8 mouse cellular contexts compared by ENCODE assay signal in the genomic region with DNA sequence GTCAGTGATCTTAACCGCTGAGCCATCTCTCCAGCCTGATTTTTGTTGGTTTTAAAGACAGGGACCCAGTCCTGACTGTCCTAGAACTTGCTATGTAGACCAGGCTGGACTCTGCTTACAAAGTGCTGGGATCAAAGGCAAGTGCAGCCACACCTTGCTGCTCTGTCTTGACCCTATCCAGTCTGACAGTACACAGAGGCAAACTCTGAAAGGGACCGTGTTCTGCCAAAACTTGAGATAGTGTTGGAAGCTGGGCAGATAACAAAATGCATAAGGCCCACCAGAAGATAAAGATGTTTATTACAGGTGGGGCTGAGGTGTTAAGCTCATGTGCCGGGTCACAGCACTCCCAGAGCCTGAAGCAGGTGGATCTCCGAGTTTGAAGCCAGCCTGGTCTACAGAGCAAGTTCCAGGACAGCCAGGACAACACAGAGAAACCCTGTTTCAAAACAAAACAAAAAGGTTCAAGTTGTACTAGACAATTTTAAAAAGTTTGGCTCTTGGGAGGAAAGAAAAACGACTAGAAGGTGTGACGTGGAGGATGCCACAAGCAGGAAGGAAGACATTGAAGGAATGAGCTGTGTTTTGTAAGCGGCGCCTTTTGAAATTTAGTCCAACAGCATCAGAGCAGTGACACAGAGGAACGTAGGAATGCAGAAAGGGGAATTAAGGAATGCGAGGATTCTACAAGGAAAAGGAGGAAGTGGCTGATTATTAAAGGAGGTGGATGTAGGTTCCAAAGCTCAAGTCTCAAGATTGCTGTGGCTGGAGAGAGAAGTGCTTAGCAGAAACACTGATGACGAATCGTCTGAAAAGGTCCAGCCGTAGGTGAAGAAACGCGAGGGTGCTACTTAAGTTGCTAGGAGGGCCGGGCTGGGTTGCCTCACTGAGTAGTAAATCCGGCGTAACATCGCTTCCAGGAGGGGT. TPM values are rescaled to one million over a fixed set of nuclear protein-coding genes. Genes with fewer than 3 reads are reported as not detected.
DNase-seq lines count a peak whose midpoint lies in the region; ATAC-seq lines count a peak whose summit lies in the region.

No protein-coding gene starts in this region.

- 0 out of 2 replicates have a peak, but pooled peaks have one; percentile 14 for ATAC-seq in kidney, embryonic 14.5 days (ENCODE audit: low FRiP score, low TSS enrichment)
- ATAC-seq in hindbrain, embryonic 16.5 days = 0 out of 2 replicates have a peak, but pooled peaks have one; percentile 1
- ATAC-seq in midbrain, embryonic 14.5 days (ENCODE audit: low FRiP score, low TSS enrichment) = no peak

- H3K9ac ChIP-seq in kidney, embryonic 14.5 days (ENCODE audit: low read depth, low read length) = peak overlapping the region; percentile 67
- peak overlapping the region; percentile 67 for H3K9ac ChIP-seq in hindbrain, embryonic 16.5 days (ENCODE audit: low read depth, low read length)
- H3K9ac ChIP-seq in midbrain, embryonic 14.5 days (replicated peaks; ENCODE audit: low read length) = peak overlapping the region; percentile 39; the same call in 1 of the 2 replicates

- intact Hi-C loops in gastrocnemius, postnatal 14 days (cut with DNase I; ENCODE audit: low total_unique reads) = no loop called here

- peak overlapping the region; percentile 33; the same call in 1 of the 2 replicates for H3K27ac ChIP-seq in kidney, embryonic 14.5 days (ENCODE audit: low read depth, low read length)
- no peak overlapping the region; the same call in 1 of the 2 replicates for H3K27ac ChIP-seq in hindbrain, embryonic 16.5 days (ENCODE audit: low read depth, low read length)
- peak overlapping the region; percentile 14; the same call in 1 of the 2 replicates for H3K27ac ChIP-seq in midbrain, embryonic 14.5 days (replicated peaks; ENCODE audit: low read depth, low read length)

- peak overlapping the region; percentile 66 for H3K4me2 ChIP-seq in kidney, embryonic 14.5 days (replicated peaks; ENCODE audit: low read depth, low read length)
- H3K4me2 ChIP-seq in hindbrain, embryonic 16.5 days (ENCODE audit: low read length) = peak overlapping the region; percentile 93
- peak overlapping the region; percentile 72 for H3K4me2 ChIP-seq in midbrain, embryonic 14.5 days (ENCODE audit: low read length)

- no peaks in the 10 kb centered on the region for H3K9me3 ChIP-seq in kidney, embryonic 14.5 days (ENCODE audit: control insufficient read depth, low read length)
- no peaks in the 10 kb centered on the region for H3K9me3 ChIP-seq in hindbrain, embryonic 16.5 days (ENCODE audit: control insufficient read depth, low read length)
- H3K9me3 ChIP-seq in midbrain, embryonic 14.5 days (ENCODE audit: control insufficient read depth, low read length) = no peaks in the 10 kb centered on the region

- 17% methylated on average over 19 of the region's 19 CpGs for WGBS in kidney, embryonic 14.5 days
- 17% methylated on average over 19 of the region's 19 CpGs for WGBS in hindbrain, embryonic 16.5 days
- WGBS in midbrain, embryonic 14.5 days = 16% methylated on average over 19 of the region's 19 CpGs

- DNase-seq in kidney, postnatal 25 days = no peak
- DNase-seq in c-Kit-positive CD71-positive TER-119-negative erythroid progenitor cells, embryonic 14.5 days (ENCODE audit: low read depth) = peak; percentile 28
- no peak for DNase-seq in midbrain, embryonic 14.5 days
- DNase-seq in adrenal gland, postnatal 25 days = no peak
- no peak for DNase-seq in layer of hippocampus, postnatal 25 days (ENCODE audit: extremely low spot score in 1 of 2, low spot score in 1 of 2)
- DNase-seq in gastrocnemius, postnatal 14 days = no peak

- peaks cover 7% of the 10 kb centered on the region; the same call in 1 of the 2 replicates for H3K4me1 ChIP-seq in kidney, embryonic 14.5 days (ENCODE audit: control insufficient read depth, insufficient read depth, low read length)
- peaks cover 14% of the 10 kb centered on the region for H3K4me1 ChIP-seq in hindbrain, embryonic 16.5 days (ENCODE audit: control insufficient read depth, insufficient read depth, low read depth, low read length)
- peaks cover 10% of the 10 kb centered on the region for H3K4me1 ChIP-seq in midbrain, embryonic 14.5 days (ENCODE audit: control insufficient read depth, insufficient read depth, low read length)

- H3K36me3 ChIP-seq in kidney, embryonic 14.5 days (ENCODE audit: control insufficient read depth, insufficient read depth, low read length) = peaks cover 31% of the 10 kb centered on the region; the same call in 1 of the 2 replicates
- H3K36me3 ChIP-seq in hindbrain, embryonic 16.5 days (ENCODE audit: control insufficient read depth, insufficient read depth, low read length) = peaks cover 20% of the 10 kb centered on the region; the same call in 1 of the 2 replicates
- peaks cover 39% of the 10 kb centered on the region for H3K36me3 ChIP-seq in midbrain, embryonic 14.5 days (ENCODE audit: control insufficient read depth, insufficient read depth, low read length)

- H3K27me3 ChIP-seq in kidney, embryonic 14.5 days (ENCODE audit: control insufficient read depth, insufficient read depth, low read length) = no peaks in the 10 kb centered on the region
- H3K27me3 ChIP-seq in hindbrain, embryonic 16.5 days (replicated peaks; ENCODE audit: control insufficient read depth, insufficient read depth, low read length) = no peaks in the 10 kb centered on the region
- H3K27me3 ChIP-seq in midbrain, embryonic 14.5 days (ENCODE audit: control insufficient read depth, insufficient read depth, low read length) = no peaks in the 10 kb centered on the region

- peak overlapping the region; percentile 64 for H3K4me3 ChIP-seq in kidney, embryonic 14.5 days (ENCODE audit: low read length)
- peak overlapping the region; percentile 68 for H3K4me3 ChIP-seq in hindbrain, embryonic 16.5 days (ENCODE audit: low read length)
- H3K4me3 ChIP-seq in midbrain, embryonic 14.5 days (replicated peaks; ENCODE audit: low read depth, low read length) = peak overlapping the region; percentile 74

RNA-seq across cellular contexts. Expression of gene Oscp1, which starts 0.9 kb away (rescaled TPM):
- polyA plus RNA-seq in kidney, embryonic 14.5 days (2014; fragmentation: Nextera tagmentation; extraction: Ambion mirVana) = 17.7 and 19.6 TPM in 2 replicates
- polyA plus RNA-seq in hindbrain, embryonic 16.5 days (2015; fragmentation: Nextera tagmentation; extraction: Ambion mirVana) = 42.5 and 42.9 TPM in 2 replicates
- polyA plus RNA-seq in midbrain, embryonic 14.5 days (2014; fragmentation: Nextera tagmentation; extraction: Ambion mirVana) = 34.0 and 42.7 TPM in 2 replicates
- 7.2 and 12.2 TPM in 2 replicates for total RNA-seq in adrenal gland, postnatal 25 days (2021)
- 10 to 100 TPM; 47.4 to 49.7 TPM for total RNA-seq in layer of hippocampus, postnatal 25 days (2021)
- 1 to 10 TPM; 1.2 to 2.0 TPM for total RNA-seq in gastrocnemius, postnatal 14 days (2021)

RNA-seq across cellular contexts. Expression of gene Mrps15, which starts 10.7 kb away (rescaled TPM):
- 154 and 177 TPM in 2 replicates for polyA plus RNA-seq in kidney, embryonic 14.5 days (2014; fragmentation: Nextera tagmentation; extraction: Ambion mirVana)
- polyA plus RNA-seq in hindbrain, embryonic 16.5 days (2015; fragmentation: Nextera tagmentation; extraction: Ambion mirVana) = 134 and 138 TPM in 2 replicates
- polyA plus RNA-seq in midbrain, embryonic 14.5 days (2014; fragmentation: Nextera tagmentation; extraction: Ambion mirVana) = 125 and 139 TPM in 2 replicates
- total RNA-seq in adrenal gland, postnatal 25 days (2021) = 74.4 and 98.0 TPM in 2 replicates
- total RNA-seq in layer of hippocampus, postnatal 25 days (2021) = 10 to 100 TPM; 44.7 to 49.7 TPM
- total RNA-seq in gastrocnemius, postnatal 14 days (2021) = 10 to 100 TPM; 57.3 to 58.7 TPM

RNA-seq across cellular contexts. Expression of gene Csf3r, which starts 33.1 kb away (rescaled TPM):
- polyA plus RNA-seq in kidney, embryonic 14.5 days (2014; fragmentation: Nextera tagmentation; extraction: Ambion mirVana) = 0.61 and 1.2 TPM in 2 replicates
- 0.57 and 0.68 TPM in 2 replicates for polyA plus RNA-seq in hindbrain, embryonic 16.5 days (2015; fragmentation: Nextera tagmentation; extraction: Ambion mirVana)
- polyA plus RNA-seq in midbrain, embryonic 14.5 days (2014; fragmentation: Nextera tagmentation; extraction: Ambion mirVana) = 0.50 and 0.64 TPM in 2 replicates
- 0.88 and 1.5 TPM in 2 replicates for total RNA-seq in adrenal gland, postnatal 25 days (2021)
- total RNA-seq in layer of hippocampus, postnatal 25 days (2021) = 1 to 10 TPM; 5.2 to 7.1 TPM
- total RNA-seq in gastrocnemius, postnatal 14 days (2021) = under 1 TPM; 0.16 to 0.22 TPM

RNA-seq across cellular contexts. Expression of gene Lsm10, which starts 39.0 kb away (rescaled TPM):
- polyA plus RNA-seq in kidney, embryonic 14.5 days (2014; fragmentation: Nextera tagmentation; extraction: Ambion mirVana) = 47.3 and 52.4 TPM in 2 replicates
- 51.3 and 55.8 TPM in 2 replicates for polyA plus RNA-seq in hindbrain, embryonic 16.5 days (2015; fragmentation: Nextera tagmentation; extraction: Ambion mirVana)
- 47.8 and 51.2 TPM in 2 replicates for polyA plus RNA-seq in midbrain, embryonic 14.5 days (2014; fragmentation: Nextera tagmentation; extraction: Ambion mirVana)
- 45.4 and 48.0 TPM in 2 replicates for total RNA-seq in adrenal gland, postnatal 25 days (2021)
- 10 to 100 TPM; 14.7 to 17.6 TPM for total RNA-seq in layer of hippocampus, postnatal 25 days (2021)
- 1 to 10 TPM; 5.7 to 8.3 TPM for total RNA-seq in gastrocnemius, postnatal 14 days (2021)

RNA-seq across cellular contexts. Expression of gene Stk40, which starts 46.3 kb away (rescaled TPM):
- 19.1 and 24.9 TPM in 2 replicates for polyA plus RNA-seq in kidney, embryonic 14.5 days (2014; fragmentation: Nextera tagmentation; extraction: Ambion mirVana)
- 29.5 and 34.3 TPM in 2 replicates for polyA plus RNA-seq in hindbrain, embryonic 16.5 days (2015; fragmentation: Nextera tagmentation; extraction: Ambion mirVana)
- 21.1 and 29.4 TPM in 2 replicates for polyA plus RNA-seq in midbrain, embryonic 14.5 days (2014; fragmentation: Nextera tagmentation; extraction: Ambion mirVana)
- 41.2 and 43.1 TPM in 2 replicates for total RNA-seq in adrenal gland, postnatal 25 days (2021)
- 10 to 100 TPM; 23.7 to 26.1 TPM for total RNA-seq in layer of hippocampus, postnatal 25 days (2021)
- total RNA-seq in gastrocnemius, postnatal 14 days (2021) = 10 to 100 TPM; 25.1 to 41.9 TPM
